Mouse (Mus musculus): ENCODE results near the gene Gpr155.
A peak's percentile ranks its signal among the peaks of the same experiment; 100 is the strongest.

Gpr155 gene

DNA sequence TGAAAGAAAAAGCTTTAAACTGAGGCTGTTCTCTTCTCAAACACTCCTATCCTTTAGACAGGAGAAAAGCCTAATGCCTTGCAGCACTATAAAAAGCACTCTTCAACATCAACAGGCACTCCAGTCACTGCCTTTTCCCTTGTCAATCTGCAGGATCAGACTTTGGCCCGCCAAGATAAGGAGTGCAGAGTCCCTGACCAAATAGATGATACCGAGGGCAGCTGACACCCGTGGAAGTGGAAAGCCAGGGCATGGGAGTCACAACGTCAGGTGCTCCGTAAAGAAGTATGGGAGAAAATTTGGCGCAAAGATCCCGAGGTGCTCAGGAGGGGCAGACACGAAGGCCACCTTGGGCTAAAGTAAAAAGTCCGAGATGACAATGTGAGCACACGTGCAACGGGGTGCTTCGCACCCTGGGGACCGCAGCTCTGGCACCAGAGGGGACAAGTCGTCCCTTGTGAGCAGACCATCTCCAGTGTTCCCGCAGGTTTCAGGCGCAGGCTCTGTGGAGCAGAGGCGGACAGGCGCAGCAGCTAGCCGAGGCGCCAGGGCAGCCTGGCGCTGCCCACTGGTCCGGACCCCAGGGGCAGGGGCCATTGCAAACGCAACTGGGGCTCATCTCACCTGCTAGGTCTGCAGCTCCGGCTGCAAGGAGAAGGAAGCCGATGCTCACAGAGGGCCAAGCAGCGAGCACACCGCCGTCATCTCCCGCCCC is 574 bp downstream of the Gpr155 start:
- DNase-seq (ENCODE audit: low read depth, low spot score): no peak

DNA sequence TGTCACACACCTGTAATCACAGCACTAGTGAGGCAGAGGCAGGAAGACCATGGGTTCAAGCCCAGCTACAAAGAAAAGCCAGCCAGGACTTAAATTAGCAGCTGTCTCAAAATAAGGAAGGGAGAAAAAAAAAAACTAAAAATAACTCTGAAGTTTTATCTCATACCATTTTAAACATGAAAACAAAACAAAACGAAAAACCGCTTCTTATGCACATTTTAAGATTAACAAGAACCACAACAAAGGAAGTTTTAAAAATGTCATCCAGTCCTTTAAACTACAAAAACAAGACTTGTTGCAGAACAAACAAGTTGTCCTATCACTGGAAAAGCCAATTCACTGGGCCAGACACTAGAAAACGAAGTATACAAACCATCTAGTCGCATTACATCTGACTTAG is 1.2 kb downstream of the Gpr155 start:
- no peak for DNase-seq (ENCODE audit: low read depth, low spot score)

DNA sequence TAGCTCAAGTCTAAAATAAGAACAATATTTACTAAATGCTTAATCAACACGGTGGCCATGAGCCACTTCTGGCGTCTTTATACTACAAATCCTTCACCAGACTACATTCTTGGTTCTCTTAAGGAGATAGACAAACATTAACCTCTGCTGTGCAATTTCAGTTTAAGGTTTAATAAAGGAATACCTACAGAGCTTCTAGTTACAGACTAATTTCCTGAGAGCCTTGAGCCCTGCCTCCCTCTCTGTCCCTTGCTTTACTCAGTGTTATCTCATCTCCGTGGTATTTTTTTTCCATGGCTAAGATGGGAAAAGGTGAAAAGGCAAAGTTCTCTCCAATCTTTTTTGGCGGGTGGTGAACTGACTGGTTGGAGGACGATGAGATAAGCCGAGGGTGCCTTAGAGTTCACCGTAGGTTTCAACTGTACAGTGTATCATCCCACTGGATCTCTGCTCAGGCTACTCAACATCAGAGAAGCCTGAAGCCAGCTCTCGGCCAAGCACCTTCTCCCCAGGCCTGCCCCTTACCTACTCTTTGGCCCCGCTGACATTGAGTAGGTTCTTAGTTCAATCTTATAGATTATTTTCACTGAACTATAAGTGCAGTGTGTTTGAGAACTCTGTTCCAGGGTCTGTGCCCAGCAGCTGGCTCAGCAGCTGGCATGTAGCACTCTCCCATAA is 5.9 kb downstream of the Gpr155 start:
- DNase-seq (ENCODE audit: low read depth, low spot score): no peak

DNA sequence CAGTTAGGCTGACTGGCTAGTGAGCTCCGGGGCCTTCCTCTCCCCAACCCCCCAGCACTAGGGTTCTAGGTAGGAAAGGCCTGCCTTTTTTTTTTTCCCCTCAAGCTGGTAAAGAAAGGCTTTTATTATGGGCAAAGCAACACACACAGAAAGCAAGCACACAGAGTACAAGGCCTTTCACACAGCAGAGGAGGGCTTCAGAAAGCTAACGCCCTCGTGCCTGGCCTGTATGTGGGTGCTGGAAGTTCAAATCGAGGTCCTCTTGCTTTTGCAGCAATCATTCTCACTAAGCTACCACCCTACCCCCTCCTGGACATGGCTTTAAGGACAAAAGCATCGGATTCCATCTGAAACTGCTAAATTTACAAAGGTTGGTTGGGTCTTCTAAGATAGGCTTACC is 6.7 kb downstream of the Gpr155 start:
- DNase-seq (ENCODE audit: low read depth, low spot score): no peak

DNA sequence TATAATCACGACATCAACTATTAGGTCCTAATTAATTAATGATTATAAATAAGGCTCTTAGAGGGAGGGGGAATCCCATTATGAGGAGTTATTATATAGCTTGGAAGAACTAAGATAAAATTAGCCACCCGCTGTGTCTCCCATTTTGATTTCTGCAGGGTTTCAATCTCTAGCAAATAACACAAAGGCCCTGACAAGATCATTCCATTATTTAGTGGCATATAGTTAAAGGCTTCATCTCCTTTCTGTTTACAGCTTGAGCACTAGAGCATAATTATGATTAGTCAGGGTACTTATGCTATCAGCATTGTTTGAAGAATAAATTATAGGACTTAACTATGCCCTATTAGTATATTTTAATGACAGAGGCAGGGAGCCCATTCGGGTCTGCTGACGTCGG is 8.0 kb downstream of the Gpr155 start:
- no peak for DNase-seq (ENCODE audit: low read depth, low spot score)

DNA sequence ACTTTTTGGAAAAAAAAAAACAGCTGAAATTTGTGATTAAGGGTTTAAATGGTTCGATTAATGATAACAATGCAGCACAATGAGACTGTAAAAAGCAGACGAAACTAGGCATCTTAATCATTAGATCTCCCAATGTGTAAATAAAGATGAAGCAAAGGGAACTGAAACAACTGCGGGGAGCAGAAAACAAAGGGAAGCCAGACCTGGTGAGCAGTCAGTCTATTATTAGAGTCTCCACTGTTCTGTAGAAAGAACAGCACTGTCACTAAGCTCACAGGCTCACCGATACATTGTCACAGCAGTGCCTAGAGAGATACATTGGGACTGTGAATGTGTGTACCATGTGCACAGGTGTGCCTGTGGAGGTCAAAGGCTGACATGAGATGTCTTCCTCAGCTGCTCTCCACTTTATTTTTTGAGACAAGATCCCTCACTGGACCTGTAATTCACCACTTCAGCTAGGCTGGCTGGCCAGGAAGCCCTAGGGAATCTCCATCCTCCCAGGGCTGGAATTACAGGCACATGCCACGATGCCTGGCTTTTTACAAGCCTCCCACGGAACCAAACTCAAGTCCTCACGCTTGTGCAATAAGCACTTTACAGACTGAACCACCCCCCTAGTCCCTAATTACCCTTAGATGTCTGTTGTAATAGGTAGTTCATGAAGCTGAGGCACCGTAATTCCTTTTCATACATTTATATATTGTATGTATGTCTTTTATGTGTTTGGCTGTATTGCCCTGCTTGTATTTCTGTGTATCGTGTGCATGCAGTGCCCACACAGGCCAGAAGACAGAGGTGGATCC is 14.6 kb downstream of the Gpr155 start:
- DNase-seq (ENCODE audit: low read depth, low spot score): no peak

DNA sequence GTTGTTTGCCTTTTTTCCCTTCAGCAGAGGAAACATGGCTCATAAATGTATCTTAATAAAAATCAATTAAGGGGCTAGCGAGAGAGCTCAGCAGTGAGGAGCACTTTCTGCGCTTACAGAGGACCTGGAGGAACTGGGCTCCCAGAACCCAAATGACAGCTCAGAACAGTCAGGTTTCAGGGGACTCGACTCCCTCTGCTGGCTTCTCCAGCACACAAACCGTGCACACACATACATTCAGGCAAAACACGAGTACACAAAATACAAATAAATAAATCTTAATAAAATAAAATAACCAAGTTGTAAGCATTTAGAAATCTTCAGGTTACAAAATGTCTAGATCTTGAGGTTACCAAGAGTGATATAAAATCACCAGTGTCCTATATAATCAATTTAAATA is 22.9 kb downstream of the Gpr155 start:
- DNase-seq (ENCODE audit: low read depth, low spot score): no peak

DNA sequence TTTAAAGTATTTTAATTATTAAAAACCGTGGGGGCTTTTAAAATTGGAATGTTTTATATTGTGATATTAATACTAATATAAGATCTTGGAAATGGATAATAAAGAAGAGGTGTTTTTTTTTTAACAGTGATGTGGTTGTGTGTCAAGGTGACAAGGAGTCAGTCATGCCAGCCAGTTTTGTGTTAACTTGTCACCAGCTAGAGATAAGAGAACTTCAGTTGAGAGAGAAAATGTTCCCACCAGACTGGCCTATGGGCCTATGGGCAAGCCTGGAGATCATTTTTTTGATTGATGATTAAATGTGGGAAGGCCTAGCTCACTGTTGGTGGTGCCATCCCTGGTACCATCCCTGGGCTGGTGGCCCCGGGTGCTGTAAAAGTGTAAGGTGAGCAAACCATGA is 25.8 kb downstream of the Gpr155 start:
- no peak for DNase-seq (ENCODE audit: low read depth, low spot score)

DNA sequence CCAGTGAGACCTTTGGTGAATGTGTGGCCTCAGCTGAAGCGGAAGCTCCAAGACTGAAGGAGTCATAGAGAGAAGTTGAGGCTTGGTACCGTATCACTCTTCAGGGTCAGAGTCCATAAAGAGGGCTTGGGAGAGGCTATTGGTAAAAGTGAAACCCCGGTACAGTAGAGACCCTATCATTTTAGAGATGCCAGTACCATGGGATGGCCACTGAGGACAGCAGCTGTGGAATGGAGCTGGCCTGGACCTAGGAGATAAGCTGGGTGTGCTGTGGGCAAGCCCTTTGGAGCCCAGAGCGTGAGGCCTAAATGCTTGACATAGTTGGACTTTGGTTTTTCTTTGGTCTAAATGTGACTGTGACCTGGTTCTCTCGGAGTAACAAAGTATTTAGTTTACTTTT is 26.4 kb downstream of the Gpr155 start:
- no peak for DNase-seq (ENCODE audit: low read depth, low spot score)

DNA sequence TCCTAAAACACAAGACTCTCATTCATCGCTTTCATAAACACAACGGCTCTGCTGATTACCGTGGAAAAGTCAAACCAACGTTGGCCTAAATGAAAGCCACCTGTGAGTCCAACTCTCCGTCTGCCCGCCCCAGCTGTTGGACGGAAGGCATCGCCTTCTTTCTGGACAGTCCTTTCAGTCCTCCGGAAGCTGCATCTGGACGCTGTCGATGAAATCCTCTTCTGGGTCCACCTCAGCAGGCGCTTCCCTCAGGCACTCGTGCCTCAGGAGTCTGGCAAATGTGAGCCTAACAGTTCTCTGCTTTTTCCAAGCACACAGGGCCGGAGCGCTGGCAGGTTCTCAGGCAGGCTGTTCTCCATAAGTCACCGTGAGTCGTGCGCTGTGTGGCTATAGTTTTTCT is 29.4 kb downstream of the Gpr155 start:
- no peak for DNase-seq (ENCODE audit: low read depth, low spot score)

DNA sequence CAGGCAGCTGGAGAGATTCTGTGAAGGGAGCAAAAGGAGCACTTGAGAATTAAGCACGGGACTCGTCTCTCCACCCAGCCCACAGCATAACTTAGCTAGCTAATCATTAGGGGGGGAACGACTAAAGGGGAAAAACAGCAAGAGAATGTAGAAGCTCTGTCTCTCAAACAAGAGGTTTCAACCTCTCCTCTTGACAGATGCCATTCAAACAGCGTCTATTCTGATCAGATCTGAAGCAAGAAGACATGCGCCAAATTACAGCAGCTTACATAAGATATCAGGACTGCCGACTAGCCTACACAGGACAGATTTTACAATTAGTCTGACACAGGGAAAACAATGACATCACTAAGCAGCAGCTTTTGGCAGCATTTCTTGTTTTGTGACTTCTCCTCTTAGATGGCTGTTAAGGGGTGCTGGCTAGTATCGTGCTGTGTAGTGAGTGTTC is 34.4 kb downstream of the Gpr155 start:
- no peak for DNase-seq (ENCODE audit: low read depth, low spot score)

DNA sequence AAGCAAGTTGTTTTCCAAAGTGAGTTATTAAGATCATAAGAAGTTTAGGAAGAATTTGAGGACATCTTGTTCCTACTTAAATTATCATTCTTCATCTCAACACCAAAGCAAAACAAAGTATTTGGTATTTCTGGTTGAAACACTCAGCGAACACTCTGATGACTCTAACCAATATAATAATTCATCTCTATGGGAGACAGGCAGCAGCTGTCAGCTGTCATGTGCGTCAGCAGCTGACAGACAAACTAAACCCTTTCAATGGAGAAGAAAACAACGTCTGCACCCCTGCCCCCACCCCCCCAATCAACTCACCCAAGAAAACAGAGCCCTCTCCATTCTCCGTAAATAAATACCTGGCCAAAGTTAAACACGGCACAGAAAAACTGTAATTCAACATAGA is 34.9 kb downstream of the Gpr155 start:
- DNase-seq (ENCODE audit: low read depth, low spot score): no peak

DNA sequence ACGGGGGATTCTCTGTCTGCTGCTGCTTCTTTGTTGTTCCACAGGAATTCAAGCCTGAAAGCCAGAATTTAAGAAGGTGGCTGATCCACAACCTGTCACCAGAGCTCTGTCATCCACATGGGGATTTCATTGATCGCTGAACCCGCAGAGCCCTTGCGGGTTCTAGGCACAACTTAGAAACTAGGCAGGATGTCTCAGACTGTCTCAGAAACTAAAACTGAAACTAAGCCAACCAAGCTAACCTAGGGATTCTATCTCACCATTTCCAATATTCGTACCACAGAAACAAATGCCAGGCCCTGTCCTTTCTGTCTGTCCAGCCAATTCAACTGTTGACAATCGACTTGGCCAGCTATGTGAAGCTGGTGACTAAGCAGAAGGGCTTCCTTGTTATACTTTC is 38.2 kb downstream of the Gpr155 start:
- DNase-seq (ENCODE audit: low read depth, low spot score): no peak

DNA sequence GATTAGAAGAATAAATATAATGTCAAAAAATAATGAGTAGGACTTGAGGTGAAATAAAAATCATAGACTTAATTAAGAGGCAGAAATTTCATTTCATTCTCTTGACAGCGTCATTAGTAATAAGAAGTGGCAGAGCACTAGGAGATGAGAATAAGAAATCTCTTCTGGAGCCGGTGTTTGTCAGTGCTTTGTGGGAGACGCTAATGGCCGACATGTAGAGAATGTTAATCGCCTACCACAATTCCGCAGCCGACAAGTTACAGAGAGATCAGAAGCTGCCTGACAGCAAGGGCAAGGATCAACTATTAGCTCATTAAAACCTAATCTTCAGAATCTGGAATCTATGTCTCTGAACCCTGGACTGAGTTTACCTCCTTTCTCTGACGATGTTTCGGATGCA is 38.6 kb downstream of the Gpr155 start:
- no peak for DNase-seq (ENCODE audit: low read depth, low spot score)

DNA sequence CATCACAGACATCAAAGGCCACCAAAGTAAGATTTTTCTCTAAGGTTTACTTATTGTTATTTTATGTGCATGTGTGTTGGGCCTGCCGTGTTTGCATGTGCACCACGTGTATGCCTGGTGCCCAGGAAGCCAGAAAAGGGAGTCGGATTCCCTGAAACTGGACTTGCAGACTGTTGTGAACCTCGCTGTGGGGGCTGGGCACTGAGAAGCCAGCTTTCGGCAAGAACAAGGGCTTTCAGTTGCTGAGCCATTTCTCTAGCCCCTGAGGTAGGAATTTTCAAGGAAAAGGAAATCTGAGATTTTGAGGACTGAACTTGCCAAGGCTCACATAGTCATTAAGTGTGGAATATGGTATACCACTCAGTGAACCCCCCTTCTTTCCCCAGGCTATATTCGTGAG is 39.2 kb downstream of the Gpr155 start:
- no peak for DNase-seq (ENCODE audit: low read depth, low spot score)

DNA sequence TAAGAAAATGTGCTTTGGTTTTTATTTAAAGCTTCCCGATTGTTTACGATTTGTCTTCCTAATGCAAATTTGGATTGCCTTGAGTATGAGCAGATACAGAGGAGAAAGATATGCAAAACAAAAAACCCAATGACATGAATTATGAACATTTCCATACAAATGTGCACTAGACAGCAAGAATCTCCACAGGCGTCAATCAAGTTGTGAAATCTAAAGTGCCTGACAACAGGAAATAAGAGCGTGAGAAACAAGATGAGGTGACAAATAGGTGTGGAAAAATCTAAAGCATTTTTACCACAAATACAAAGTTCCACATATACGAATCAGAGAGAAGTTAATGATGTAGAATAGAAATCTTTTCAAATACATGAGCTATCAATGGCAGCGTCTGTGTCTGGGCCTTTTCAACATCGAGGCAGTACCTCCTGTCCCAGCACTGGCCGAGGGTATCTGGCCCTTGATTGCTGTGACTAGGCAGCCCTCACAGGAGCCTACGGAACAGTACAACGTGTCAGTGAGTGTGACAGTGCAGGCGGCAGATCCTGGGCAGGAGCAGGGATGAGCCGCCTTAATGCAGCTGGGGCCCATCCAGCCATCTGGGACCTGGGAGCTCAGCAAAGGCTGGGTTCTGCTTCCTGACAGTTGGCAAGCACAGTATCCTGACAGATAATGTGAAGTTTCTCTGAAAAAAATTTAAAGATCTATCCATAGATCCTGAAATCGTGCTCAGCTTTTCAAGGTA is 39.9 kb downstream of the Gpr155 start:
- DNase-seq (ENCODE audit: low read depth, low spot score): no peak

DNA sequence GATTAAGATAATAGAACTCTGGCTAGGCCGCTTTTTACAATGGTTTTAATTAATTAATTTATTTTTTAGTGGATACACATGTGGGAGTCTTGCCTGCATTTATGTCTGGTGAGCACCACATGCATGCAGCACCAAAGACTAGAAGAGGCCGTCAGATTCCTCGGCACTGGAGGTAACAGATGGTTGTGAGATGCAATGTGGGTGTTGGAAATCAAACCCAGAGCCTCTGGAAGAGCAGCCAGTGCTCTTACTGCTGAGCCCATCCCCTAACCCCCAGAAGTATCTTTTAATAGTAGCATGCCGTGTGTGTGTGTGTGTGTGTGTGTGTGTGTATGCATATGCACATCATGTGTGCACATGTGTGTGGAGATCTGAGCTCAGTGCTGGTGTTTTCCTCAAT is 41.2 kb downstream of the Gpr155 start:
- DNase-seq (ENCODE audit: low read depth, low spot score): no peak

DNA sequence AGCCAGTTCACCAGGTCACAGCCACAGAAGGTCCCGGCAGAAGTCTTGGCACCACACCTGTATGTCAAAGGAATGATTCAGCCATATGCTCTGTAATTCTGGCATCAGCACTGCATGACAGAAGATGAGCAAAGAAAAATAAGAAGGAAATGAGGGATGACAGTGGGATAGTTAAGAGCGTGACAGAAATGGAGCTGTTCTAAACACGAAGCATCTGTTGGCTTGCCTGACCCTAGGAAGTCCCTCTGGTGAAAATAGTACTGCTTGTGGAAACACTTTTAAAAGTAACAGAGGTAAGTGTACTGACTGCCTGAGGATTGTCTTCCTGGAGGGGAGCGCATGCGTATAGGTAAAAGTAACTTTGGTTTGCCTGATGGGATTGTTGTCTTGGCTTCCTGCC is 42.7 kb downstream of the Gpr155 start:
- DNase-seq (ENCODE audit: low read depth, low spot score): no peak

DNA sequence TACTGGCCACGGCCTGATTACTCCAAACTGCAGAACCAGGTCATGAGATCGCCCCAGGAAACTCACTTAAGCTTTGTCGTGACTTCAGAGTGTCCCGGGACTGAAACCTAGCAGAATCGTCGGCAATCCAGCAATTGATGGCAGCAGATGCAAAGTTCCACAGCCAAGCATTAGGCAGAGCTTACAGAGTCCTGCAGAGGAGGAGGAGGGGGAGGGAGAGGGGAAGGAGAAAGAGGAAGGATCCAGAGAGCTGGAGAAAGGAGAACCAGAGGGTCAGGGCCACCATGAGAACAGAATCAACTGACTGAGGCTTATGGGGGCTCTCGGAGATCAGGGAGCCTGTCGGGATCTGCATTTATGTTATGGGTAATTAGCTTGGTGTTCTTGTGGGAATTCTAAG is 48.0 kb downstream of the Gpr155 start:
- no peak for DNase-seq (ENCODE audit: low read depth, low spot score)

DNA sequence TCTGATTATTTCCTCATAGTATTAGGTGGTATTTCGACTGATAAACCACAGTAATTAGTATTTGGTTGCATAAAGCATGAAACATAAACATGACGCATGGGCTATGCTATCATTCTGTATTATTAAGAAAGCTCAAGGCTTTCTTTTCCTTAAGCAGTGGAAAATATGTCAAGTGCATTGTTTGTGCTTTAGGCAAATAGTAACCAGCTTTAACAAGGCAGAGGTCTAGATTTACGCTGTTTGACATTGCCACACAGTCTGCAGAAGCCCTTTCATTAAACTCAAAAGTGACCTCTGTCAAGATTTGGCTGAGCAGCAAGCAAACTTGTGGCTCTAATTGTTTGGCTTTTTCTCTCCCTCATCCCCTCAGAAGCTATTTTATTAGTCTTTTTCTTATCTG is 50.4 kb downstream of the Gpr155 start:
- no peak for DNase-seq (ENCODE audit: low read depth, low spot score)

DNA sequence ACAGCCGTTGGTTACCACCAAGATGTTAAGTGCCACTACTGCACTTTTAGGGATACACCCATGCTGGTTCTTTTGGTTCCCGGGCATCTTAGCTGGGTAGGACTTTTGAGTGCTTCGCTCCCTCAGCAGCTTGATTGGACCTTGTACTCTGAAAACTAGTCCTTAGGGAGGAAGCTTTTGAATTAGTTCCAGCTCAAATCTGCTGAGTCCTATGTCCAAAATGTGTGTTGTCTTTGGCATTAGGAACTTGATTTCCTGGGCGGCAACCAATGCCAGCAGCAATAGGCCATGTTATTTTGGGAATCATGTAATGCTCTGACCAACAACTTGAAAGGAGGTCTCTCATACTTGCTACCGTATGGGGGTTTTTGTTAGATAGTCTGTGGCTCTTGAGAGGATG is 60.5 kb downstream of the Gpr155 start:
- DNase-seq (ENCODE audit: low read depth, low spot score): no peak

DNA sequence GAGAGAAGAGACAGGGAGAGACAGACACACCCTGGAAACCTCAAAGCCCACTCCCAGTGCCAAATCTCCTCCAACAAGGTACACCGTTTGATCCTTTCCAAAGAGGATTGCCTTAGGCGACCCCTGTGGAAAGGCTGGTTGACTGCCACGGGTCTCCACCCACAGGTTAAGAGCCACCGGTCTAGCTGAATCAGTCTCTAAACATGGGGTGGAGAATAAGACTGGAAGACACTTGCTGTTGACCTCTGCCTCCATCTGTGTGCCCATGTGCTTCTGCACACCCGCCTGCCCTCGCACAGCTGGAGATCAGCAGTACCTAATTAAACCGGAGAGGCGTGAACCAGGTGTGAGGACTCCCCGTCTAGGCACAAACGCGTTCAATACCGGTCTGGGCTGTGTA is 63.4 kb downstream of the Gpr155 start:
- peak; percentile 16 for DNase-seq (ENCODE audit: low read depth, low spot score)

Measured in WW6 (cell line).